Mouse (Mus musculus) liver, adult (tissue): ENCODE data around the gene Cacna1i.
A peak's percentile ranks its signal among the peaks of the same experiment; 100 is the strongest.

Experiments used
- GATA4 ChIP-seq: IDR thresholded peaks from 2 replicates; pipeline ENCODE4 v1.6.1; 2014; ENCODE audit warnings: mild to moderate bottlenecking, low read length; ENCODE audit not compliant: insufficient replicate concordance

Gene Cacna1i

DNA sequence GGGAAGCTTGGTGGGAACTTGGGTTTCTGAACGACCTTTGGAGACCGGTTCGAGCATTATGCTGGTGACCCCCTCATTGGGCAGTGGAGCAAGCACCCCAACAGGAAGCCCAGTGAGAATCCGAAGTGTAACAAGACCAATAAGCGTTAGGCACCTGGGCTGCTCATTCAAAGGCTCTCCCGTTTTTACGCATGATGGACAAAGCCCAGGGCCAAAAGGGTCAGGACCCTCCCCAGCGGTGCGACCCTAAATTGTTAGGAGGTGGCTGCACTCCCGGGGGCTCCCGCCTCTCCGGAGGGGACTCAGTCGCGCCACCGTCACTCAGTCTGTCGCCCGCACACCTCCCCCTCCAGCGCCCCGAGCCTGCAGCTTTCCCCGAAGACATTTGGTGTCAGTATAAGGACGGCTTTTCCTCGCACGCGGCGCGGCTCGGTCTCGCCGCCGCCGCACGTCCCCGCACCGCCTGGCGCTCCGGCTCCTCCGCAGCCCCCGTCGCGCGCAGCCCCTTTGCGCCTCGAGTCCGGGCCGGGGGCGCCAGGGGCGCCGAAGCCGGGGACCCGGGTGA, at the start of gene Cacna1i:
Gene Cacna1i, plus strand, starts transcription at position 388 of the 565 bp plus-strand sequence.
- TF ChIP-seq GATA4, result no peak

DNA sequence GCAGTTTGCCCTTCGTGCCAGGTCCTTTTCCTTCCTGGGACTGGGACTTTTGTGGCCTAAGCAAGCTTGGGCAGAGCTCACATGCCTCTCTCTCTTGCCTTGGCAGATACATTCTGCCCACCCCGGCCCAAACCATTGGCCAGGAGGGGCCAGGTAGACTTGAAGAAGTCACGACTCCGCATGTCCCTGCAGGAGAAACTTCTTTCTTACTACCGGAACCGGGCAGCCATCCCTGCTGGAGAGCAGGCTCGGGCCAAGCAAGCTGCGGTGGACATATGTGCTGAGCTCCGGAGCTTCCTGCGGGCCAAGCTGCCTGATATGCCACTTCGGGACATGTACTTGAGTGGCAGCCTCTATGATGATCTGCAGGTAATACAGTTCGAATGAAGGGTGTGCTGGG, 38.9 kb upstream of the Cacna1i start:
- no peak for TF ChIP-seq GATA4

DNA sequence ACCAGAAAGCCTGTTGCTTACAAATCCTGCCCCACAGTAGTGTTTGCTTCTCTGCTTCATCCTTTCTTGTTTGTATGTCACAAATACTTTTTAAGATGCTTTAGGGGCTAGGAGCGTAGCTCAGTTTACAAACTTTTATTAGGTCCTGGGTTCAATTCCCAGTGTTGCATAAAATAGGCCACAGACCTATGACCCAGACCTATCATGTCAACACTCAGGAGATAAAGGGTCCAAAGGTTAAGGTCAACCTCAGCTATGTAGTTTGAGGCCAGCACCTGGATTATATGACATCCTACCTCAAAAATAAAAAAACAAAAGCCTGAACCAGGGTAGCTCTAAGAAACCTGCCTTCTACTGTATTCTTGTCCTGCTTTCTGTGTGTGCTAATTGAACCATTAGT, 38.4 kb upstream of the Cacna1i start:
- TF ChIP-seq GATA4, result peak; percentile 88

DNA sequence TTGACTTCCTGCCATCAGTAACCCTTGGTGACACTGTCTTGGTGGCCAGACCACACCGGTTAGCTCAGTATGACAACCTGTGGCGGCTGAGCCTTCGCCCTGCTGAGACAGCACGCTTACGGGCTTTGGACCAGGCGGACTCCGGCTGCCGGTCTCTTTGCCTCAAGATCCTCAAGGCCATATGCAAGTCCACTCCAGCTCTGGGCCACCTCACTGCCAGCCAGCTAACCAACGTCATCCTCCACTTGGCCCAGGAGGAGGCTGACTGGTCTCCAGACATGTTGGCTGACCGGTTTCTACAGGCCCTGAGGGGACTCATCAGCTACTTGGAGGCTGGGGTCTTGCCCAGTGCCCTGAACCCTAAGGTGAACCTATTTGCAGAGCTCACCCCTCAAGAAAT, 37.4 kb upstream of the Cacna1i start:
- no peak for TF ChIP-seq GATA4

DNA sequence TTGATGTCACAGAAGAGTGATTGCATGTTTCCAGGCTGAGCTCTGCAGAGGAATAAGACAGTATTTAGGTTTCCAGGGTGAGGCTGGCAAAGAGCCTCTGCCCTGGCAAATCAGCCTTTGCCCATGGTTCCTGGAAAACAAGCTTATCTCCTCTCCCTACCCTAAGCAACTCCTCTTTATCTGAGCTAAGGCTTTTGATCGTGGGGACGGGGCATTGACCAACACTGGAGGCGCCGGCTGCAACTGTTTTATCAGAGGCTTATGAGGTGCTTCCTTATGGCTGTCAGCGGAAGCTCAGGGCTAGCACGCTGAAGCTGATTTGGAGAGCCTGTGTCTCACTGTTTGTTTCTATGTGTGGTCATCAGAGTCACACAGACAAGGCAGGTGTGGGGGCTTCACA, 36.5 kb upstream of the Cacna1i start:
- peak; percentile 70 for TF ChIP-seq GATA4

DNA sequence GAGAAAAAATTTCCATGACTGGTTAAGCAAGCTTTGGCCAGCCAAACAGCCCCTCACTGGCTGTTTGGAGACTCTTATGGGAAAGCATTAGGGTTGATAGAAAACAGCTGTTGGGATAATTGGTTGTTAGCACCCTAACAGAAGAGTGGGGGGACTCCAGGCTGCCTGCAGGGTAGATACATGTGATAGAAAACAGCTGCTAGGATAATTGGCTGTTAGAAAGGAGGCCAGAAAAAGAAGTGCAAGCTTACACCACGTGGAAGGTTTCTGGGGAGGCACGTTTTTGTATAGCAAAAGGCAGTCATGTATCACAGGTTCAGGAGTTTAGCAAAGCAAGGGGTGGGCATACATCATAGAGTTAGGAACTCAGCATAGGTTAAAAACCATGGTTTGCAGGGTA, 33.5 kb upstream of the Cacna1i start:
- TF ChIP-seq GATA4, result no peak

DNA sequence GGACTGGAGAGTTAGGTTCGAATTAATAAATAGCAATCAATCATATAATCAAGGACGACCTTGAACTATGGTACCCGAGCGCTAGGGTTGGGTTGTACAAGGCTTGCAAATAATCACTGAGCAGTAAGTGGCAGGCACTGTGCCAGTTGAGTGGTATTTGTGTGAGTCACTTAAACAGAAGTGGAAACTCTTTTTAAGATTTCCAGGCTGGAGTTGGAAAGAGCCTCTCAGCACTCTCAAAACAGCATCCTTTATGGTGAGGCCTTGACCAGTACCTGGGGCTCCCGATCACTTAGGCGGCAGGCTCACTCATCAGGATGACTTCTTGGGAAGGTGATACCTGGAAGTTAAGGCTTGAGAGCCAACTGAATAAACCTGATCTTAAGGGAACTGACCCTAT, 32.8 kb upstream of the Cacna1i start:
- no peak for TF ChIP-seq GATA4

DNA sequence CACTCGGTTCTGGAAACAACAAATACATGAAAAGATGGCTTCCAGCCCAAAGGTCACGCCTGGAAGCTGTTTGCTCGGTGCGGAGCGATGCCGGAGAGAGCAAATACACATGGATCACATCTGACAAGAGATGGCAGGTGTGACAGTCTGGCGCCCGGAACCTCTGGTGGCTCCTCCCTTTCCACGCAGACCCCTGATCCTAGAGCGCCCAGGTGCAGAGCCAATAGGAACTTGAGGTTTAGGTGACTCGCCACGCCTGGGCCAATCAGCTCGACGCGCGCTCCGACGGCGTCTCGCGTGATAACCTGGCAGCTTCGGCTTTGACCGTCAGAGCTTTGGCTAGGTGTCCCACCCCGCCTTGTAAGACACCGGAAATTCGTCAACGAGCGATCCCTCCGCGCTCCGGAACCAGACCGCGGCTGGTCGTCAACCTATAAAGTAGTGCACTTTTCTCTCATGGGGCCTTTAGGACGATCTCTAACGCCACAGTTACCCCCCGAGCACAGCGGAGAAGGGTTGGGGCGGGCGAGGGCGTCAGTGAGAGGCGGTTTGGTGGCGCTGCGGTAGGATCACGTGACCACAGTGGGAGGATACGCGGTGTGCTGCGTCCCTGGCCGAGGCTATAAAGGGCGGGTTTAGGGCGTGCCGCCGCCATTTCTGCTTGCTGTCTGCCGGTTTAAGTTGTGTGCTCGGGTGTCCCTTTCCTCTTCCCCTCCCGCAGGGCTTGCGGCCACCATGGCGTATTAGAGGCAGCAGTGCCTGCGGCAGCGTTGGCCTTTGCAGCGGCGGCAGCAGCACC, 32.0 kb upstream of the Cacna1i start, which contains the start of gene Atf4:
Gene Atf4, plus strand, starts transcription at position 338 of the 799 bp plus-strand sequence.
- 0 out of 2 replicates have a peak, but pooled peaks have one; percentile 41 for TF ChIP-seq GATA4

DNA sequence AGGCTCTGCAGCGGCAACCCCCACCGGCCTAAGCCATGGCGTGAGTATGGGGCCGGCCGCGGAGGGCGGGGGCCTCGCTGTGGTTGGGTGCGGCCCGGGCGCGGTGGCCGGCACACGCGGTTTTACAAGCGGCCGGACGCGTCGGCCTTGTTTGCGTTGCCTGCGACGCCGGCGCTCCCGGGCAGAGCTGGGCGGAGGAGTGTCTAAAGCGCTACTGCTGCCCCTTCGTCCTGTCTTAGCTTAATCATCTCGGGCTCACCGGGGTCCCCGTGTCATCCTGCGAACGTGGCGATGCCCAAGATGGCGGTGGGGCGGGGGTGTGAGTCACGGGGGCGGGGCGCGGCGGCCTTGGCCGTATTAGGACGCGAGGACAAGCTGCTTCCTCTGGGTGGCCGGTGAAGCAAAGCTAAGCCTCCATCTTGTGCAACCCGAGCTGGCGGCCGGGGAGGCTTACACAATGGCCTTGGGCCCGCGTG, 31.4 kb upstream of the Cacna1i start:
- TF ChIP-seq GATA4, result no peak

DNA sequence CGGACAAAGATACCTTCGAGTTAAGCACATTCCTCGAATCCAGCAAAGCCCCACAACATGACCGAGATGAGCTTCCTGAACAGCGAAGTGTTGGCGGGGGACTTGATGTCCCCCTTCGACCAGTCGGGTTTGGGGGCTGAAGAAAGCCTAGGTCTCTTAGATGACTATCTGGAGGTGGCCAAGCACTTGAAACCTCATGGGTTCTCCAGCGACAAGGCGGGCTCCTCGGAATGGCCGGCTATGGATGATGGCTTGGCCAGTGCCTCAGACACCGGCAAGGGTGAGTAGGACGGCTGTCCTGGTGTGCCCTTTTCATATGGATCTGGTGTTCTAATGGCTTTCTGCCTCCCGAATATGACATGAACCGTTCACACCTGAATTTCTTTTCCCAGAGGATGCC, 30.8 kb upstream of the Cacna1i start:
- no peak for TF ChIP-seq GATA4

DNA sequence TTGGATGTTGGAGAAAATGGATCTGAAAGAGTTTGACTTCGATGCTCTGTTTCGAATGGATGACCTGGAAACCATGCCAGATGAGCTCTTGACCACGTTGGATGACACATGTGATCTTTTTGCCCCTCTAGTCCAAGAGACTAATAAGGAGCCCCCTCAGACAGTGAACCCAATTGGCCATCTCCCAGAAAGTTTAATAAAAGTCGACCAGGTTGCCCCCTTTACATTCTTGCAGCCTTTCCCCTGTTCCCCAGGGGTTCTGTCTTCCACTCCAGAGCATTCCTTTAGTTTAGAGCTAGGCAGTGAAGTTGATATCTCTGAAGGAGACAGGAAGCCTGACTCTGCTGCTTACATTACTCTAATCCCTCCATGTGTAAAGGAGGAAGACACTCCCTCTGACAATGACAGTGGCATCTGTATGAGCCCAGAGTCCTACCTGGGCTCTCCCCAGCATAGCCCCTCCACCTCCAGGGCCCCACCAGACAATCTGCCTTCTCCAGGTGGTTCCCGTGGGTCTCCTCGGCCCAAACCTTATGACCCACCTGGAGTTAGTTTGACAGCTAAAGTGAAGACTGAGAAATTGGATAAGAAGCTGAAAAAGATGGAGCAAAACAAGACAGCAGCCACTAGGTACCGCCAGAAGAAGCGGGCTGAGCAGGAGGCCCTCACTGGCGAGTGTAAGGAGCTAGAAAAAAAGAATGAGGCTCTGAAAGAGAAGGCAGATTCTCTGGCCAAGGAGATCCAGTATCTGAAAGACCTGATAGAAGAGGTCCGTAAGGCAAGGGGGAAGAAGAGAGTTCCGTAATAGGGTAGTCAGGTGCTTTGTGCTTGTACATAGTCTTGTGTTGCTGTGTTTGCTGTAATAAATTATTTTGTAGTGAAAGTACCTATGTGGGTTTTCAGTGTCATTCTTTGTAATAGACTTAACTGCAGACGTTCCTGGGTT, 30.1 kb upstream of the Cacna1i start:
- TF ChIP-seq GATA4, result no peak

DNA sequence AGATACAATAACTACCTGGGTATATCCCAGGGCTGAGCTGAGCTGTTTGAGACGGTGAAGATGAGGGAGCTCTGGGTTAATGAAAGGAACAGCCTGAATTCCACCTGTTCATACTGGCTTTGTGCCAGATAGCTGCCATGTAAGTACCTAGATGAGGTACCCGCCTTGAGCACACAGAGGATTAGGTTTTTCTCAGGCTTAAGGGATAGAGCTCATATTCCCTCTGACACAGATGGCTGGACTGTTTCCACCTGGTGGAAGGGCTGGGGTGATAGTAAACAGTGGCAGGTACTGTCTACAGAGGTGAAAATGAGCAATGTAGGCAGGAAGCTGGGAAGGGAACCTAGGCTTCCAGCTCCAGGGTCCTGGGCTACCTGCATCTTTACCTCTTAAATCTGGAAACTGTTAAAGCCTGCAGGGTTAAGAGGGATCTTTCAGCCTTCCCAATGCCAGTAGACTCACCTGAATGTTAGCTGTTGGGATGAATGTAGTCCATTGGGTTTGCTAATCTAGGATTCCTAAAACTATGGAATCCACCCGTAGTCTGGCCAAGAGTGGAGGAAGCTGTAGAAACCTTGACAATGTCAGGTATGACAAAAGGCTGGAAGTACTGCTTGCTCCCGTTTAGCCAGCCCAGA, 29.3 kb upstream of the Cacna1i start:
- no peak for TF ChIP-seq GATA4

DNA sequence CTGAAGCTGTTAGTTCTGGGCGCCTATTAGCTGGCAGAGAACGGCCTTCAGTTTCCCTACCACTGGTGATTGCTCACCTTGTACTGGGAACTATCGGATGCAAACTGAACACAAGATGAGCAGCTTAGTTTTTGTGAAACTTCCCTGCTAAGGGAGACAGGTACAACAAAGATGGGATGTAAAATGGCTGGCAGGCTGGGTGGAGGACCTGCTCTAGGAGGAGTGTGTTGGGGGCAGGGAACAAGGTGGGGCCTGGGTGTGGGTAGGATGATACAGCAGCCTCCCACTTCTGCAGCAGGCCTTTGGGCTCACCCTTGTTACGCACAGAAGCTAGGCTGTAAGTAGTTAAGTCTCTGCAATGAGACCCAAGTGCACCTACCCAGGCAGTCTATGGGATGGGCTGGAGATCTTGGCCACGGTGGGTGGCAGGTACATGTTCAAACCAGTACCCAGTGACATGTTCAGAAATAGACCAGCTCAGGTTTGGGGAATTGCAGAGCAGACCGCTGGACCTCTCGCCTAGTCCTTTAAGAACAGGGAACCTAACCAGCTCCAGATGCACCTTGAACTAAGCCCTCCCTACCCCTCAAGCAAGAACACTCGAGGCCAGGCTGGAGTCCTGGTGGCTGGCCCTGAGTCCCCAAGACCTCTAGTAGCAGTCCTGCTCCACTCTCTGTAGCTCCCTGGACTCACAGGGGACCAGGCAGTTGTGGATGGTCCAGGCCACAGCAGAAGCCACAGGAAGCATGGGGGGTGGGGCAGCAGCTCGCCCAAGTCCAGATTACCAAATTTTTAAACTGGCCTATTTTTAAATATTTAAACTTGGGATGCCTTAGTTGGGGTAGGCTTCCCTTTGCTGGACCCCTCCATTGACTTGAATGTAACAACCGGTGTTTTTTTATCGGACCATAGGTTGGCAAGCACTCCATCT, 28.5 kb upstream of the Cacna1i start:
- TF ChIP-seq GATA4, result no peak
